ENCODE assay signal across 8 mouse cellular contexts in the genomic region with DNA sequence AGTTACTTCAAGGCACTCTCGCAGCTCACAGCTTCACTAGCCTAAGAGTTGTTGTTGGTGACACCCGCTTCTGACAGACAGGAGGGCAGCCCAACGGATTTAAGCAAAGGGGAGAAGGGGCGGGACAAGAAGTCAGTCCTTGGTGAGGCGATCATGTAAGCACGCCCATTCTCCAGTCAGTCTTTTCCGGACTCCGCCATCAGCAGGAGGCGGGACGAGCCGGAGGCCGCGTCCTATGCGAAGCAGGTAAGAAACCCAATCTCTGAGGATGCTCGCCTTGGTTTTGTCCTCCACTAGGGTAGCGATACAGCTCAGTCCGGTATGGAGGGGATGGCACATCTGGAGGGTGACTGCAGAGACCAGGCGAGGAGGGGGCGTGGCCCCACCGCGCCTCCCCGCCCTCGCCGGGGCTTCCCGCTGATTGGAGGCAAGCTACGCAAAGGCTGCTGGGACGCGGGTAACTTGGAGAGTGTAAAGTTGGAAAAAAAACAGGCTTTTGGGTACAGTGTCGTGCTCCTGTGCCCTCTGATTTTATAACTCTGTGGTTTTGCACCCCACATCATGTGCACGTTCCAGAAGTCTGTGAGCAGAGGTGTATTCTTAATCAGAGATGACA. TPM values are rescaled to one million over a fixed set of nuclear protein-coding genes. Genes with fewer than 3 reads are reported as not detected.
DNase-seq lines count a peak whose midpoint lies in the region; ATAC-seq lines count a peak whose summit lies in the region.

A gene (plus strand): TSS at position 139 of the 616 bp plus-strand sequence.
A gene (minus strand): TSS at position 397 of the 616 bp plus-strand sequence.

- peaks cover 11% of the 10 kb centered on the region for H3K4me1 ChIP-seq in hindbrain, embryonic 16.5 days (ENCODE audit: control insufficient read depth, insufficient read depth, low read depth, low read length)
- H3K4me1 ChIP-seq in megakaryocyte, embryonic 14.5 days: peaks cover 41% of the 10 kb centered on the region

- peak within 1 kb of the TSS; percentile 86 for H3K27ac ChIP-seq in hindbrain, embryonic 16.5 days (ENCODE audit: low read depth, low read length)

- no peaks in the 10 kb centered on the region for H3K36me3 ChIP-seq in hindbrain, embryonic 16.5 days (ENCODE audit: control insufficient read depth, insufficient read depth, low read length)
- H3K36me3 ChIP-seq in megakaryocyte, embryonic 14.5 days (replicated peaks; ENCODE audit: low read length): peaks cover 29% of the 10 kb centered on the region

- DNase-seq in ZHBTc4 (ENCODE audit: low read depth, low spot score): peak; percentile 97
- DNase-seq in cerebellum, postnatal 4 days (ENCODE audit: low spot score in 2 of 2): peak; percentile 47 to 72
- peak; percentile 94 for DNase-seq in gastrocnemius, adult 18-20 months (ENCODE audit: low spot score)
- peak; percentile 84 to 85 for DNase-seq in left cerebral cortex, adult 8-10 months (ENCODE audit: low spot score in 2 of 2)
- peak; percentile 90 to 94 for DNase-seq in right cerebral cortex, postnatal 10 days (ENCODE audit: low spot score in 2 of 2)
- DNase-seq in urinary bladder, postnatal 25 days (ENCODE audit: low spot score): peak; percentile 69

- H3K4me2 ChIP-seq in hindbrain, embryonic 16.5 days (ENCODE audit: low read length): peak within 1 kb of the TSS; percentile 97

- peak within 1 kb of the TSS; percentile 75 for H3K9ac ChIP-seq in hindbrain, embryonic 16.5 days (ENCODE audit: low read depth, low read length)

- H3K4me3 ChIP-seq in hindbrain, embryonic 16.5 days (ENCODE audit: low read length): peak within 1 kb of the TSS; percentile 60
- H3K4me3 ChIP-seq in megakaryocyte, embryonic 14.5 days (replicated peaks): peak within 1 kb of the TSS; percentile 98

- WGBS in hindbrain, embryonic 16.5 days: 0% methylated on average over 30 of the region's 30 CpGs

- H3K9me3 ChIP-seq in hindbrain, embryonic 16.5 days (ENCODE audit: control insufficient read depth, low read length): no peaks in the 10 kb centered on the region
- no peaks in the 10 kb centered on the region for H3K9me3 ChIP-seq in megakaryocyte, embryonic 14.5 days

- ATAC-seq in hindbrain, embryonic 16.5 days: peak; percentile 99

- H3K27me3 ChIP-seq in hindbrain, embryonic 16.5 days (replicated peaks; ENCODE audit: control insufficient read depth, insufficient read depth, low read length): no peaks in the 10 kb centered on the region
- no peaks in the 10 kb centered on the region for H3K27me3 ChIP-seq in megakaryocyte, embryonic 14.5 days (replicated peaks)

RNA-seq across cellular contexts. Expression of the first gene that starts in this region (rescaled TPM):
- total RNA-seq in gastrocnemius, adult 18-20 months (2021): 1 to 10 TPM; 3.7 to 4.6 TPM
- polyA plus RNA-seq in hindbrain, embryonic 16.5 days (2015; fragmentation: Nextera tagmentation; extraction: Ambion mirVana): 20.7 and 22.4 TPM in 2 replicates
- 10 to 100 TPM; 10.5 to 13.9 (median 11.4) TPM for total RNA-seq in left cerebral cortex, adult 8-10 months (2022)
- 2.2 and 10.5 TPM in 2 replicates for polyA plus RNA-seq in megakaryocyte, embryonic 14.5 days (2012; ENCODE audit: insufficient read depth, low replicate concordance)

RNA-seq across cellular contexts. Expression of the second gene that starts in this region (rescaled TPM):
- total RNA-seq in gastrocnemius, adult 18-20 months (2021): 10 to 100 TPM; 10.3 to 11.3 TPM
- polyA plus RNA-seq in hindbrain, embryonic 16.5 days (2015; fragmentation: Nextera tagmentation; extraction: Ambion mirVana): 10.2 and 11.5 TPM in 2 replicates
- total RNA-seq in left cerebral cortex, adult 8-10 months (2022): 10 to 100 TPM in 2 of 4 experiments, 1 to 10 TPM in 2; 6.4 to 10.4 (median 9.8) TPM
- polyA plus RNA-seq in megakaryocyte, embryonic 14.5 days (2012; ENCODE audit: insufficient read depth, low replicate concordance): 2.9 TPM in 1 of 2 replicates, not detected in the other

Comparison
In these comparisons a context has a peak if more than half of its experiments do, and no peak if none do; other contexts are left out.
1. Peak in every context shown above with its lines: DNase-seq, ATAC-seq, H3K4me3 ChIP-seq and H3K27ac ChIP-seq.